Mouse (Mus musculus): ENCODE results near the gene Fggy. TPM values are rescaled to one million over a fixed set of nuclear protein-coding genes. Genes with fewer than 3 reads are reported as not detected.

Fggy gene
- polyA plus RNA-seq, 1 experiment: 22.2 TPM

- Histone ChIP-seq H3K36me3 (ENCODE audit: control insufficient read depth, insufficient read depth, low read length, poor library complexity, severe bottlenecking) (no peaks in the 10 kb centered on the region), H3K27me3 (ENCODE audit: control insufficient read depth, insufficient read depth, low read length, poor library complexity, severe bottlenecking) (no peaks in the 10 kb centered on the region), H3K9me3 (replicated peaks; ENCODE audit: control insufficient read depth, insufficient read depth, low read length, poor library complexity, severe bottlenecking) (no peaks in the 10 kb centered on the region), H3K9ac (ENCODE audit: low read depth, poor library complexity, severe bottlenecking) (no peak overlapping the region), H3K27ac (ENCODE audit: insufficient read depth, low read length) (no peak overlapping the region), H3K4me1 (ENCODE audit: control insufficient read depth, insufficient read depth, low read length) (no peaks in the 10 kb centered on the region), H3K4me3 (ENCODE audit: low read depth, low read length) (no peak overlapping the region)
- TF ChIP-seq EP300 (IDR thresholded peaks at IDR 0.05; ENCODE audit: insufficient read depth, low read depth, low read length) (no peak), POLR2A (IDR thresholded peaks at IDR 0.05; ENCODE audit: insufficient read depth, low read length) (no peak), CTCF (IDR thresholded peaks at IDR 0.05; ENCODE audit: low read depth, low read length) (no peak)
Measured at GRCm38 (mm10) chr4:95709750-95710149, 152.4 kb downstream of the Fggy start.

DNA sequence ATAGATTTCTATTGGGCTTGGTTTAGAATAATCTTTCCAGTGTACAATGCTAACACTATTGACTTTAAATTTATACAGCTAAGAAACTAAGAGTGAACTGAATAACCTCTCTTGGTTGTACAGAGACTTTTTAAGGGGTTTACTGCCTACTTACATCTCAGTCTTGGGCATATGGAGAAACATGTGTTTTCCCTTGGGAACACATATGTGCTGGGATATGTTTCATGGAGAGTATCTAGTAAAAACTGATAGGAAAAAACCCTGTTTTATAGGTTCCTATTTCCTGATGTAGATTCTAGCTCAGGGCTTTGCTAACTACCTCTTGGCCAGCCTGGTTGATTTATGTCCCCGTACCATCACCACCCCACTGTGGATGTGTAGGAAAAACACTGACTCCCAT, 155.5 kb downstream of the Fggy start:
- TF ChIP-seq EP300 (IDR thresholded peaks at IDR 0.05; ENCODE audit: insufficient read depth, low read depth, low read length): no peak
- TF ChIP-seq POLR2A (IDR thresholded peaks at IDR 0.05; ENCODE audit: insufficient read depth, low read length): no peak
- no peak for TF ChIP-seq CTCF (IDR thresholded peaks at IDR 0.05; ENCODE audit: low read depth, low read length)
- no peaks in the 10 kb centered on the region for H3K4me1 ChIP-seq (ENCODE audit: control insufficient read depth, insufficient read depth, low read length)
- H3K4me3 ChIP-seq (ENCODE audit: low read depth, low read length): no peak overlapping the region
- no peaks in the 10 kb centered on the region for H3K27me3 ChIP-seq (ENCODE audit: control insufficient read depth, insufficient read depth, low read length, poor library complexity, severe bottlenecking)
- H3K36me3 ChIP-seq (ENCODE audit: control insufficient read depth, insufficient read depth, low read length, poor library complexity, severe bottlenecking): no peaks in the 10 kb centered on the region
- H3K9me3 ChIP-seq (replicated peaks; ENCODE audit: control insufficient read depth, insufficient read depth, low read length, poor library complexity, severe bottlenecking): no peaks in the 10 kb centered on the region
- H3K27ac ChIP-seq (ENCODE audit: insufficient read depth, low read length): no peak overlapping the region
- no peak overlapping the region for H3K9ac ChIP-seq (ENCODE audit: low read depth, poor library complexity, severe bottlenecking)

- Histone ChIP-seq H3K9me3 (replicated peaks; ENCODE audit: control insufficient read depth, insufficient read depth, low read length, poor library complexity, severe bottlenecking) (no peaks in the 10 kb centered on the region), H3K4me3 (ENCODE audit: low read depth, low read length) (no peak overlapping the region), H3K36me3 (ENCODE audit: control insufficient read depth, insufficient read depth, low read length, poor library complexity, severe bottlenecking) (no peaks in the 10 kb centered on the region), H3K27ac (ENCODE audit: insufficient read depth, low read length) (no peak overlapping the region), H3K27me3 (ENCODE audit: control insufficient read depth, insufficient read depth, low read length, poor library complexity, severe bottlenecking) (no peaks in the 10 kb centered on the region), H3K9ac (ENCODE audit: low read depth, poor library complexity, severe bottlenecking) (no peak overlapping the region), H3K4me1 (ENCODE audit: control insufficient read depth, insufficient read depth, low read length) (no peaks in the 10 kb centered on the region)
- TF ChIP-seq EP300 (IDR thresholded peaks at IDR 0.05; ENCODE audit: insufficient read depth, low read depth, low read length): no peak
- TF ChIP-seq POLR2A (IDR thresholded peaks at IDR 0.05; ENCODE audit: insufficient read depth, low read length): no peak
- TF ChIP-seq CTCF (IDR thresholded peaks at IDR 0.05; ENCODE audit: low read depth, low read length): no peak
Measured at GRCm38 (mm10) chr4:95713271-95713670, 156.0 kb downstream of the Fggy start.

DNA sequence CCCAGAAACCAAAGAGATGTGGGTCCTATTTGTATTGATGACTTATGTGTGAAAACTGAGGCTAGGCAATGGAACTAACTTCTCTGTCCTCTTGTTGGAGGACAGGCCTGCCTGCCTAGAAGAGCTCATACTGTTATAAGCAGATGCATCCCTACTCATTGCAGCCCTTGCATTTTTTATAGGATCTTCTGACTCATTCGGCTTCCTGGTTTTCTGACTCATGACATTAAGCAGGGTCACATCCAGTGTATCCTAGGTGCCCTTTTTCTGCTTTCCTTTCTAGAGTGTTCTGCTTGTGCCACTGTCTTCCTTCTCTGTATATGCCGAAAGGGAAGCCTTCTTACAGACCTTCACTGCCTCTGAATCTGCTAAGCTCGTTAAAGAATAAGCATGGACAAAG, 158.8 kb downstream of the Fggy start:
- TF ChIP-seq CTCF (IDR thresholded peaks at IDR 0.05; ENCODE audit: low read depth, low read length): no peak
- no peak for TF ChIP-seq EP300 (IDR thresholded peaks at IDR 0.05; ENCODE audit: insufficient read depth, low read depth, low read length)
- TF ChIP-seq POLR2A (IDR thresholded peaks at IDR 0.05; ENCODE audit: insufficient read depth, low read length): no peak
- H3K4me3 ChIP-seq (ENCODE audit: low read depth, low read length): no peak overlapping the region
- H3K27me3 ChIP-seq (ENCODE audit: control insufficient read depth, insufficient read depth, low read length, poor library complexity, severe bottlenecking): no peaks in the 10 kb centered on the region

GRCm38 (mm10) chr4:95723615-95724014, 166.3 kb downstream of the Fggy start:
- TF ChIP-seq CTCF (IDR thresholded peaks at IDR 0.05; ENCODE audit: low read depth, low read length): no peak
- TF ChIP-seq EP300 (IDR thresholded peaks at IDR 0.05; ENCODE audit: insufficient read depth, low read depth, low read length): no peak
- no peak for TF ChIP-seq POLR2A (IDR thresholded peaks at IDR 0.05; ENCODE audit: insufficient read depth, low read length)
- H3K4me1 ChIP-seq (ENCODE audit: control insufficient read depth, insufficient read depth, low read length): no peaks in the 10 kb centered on the region
- no peaks in the 10 kb centered on the region for H3K36me3 ChIP-seq (ENCODE audit: control insufficient read depth, insufficient read depth, low read length, poor library complexity, severe bottlenecking)
- no peak overlapping the region for H3K9ac ChIP-seq (ENCODE audit: low read depth, poor library complexity, severe bottlenecking)
- H3K27me3 ChIP-seq (ENCODE audit: control insufficient read depth, insufficient read depth, low read length, poor library complexity, severe bottlenecking): no peaks in the 10 kb centered on the region
- no peak overlapping the region for H3K27ac ChIP-seq (ENCODE audit: insufficient read depth, low read length)
- no peak overlapping the region for H3K4me3 ChIP-seq (ENCODE audit: low read depth, low read length)
- H3K9me3 ChIP-seq (replicated peaks; ENCODE audit: control insufficient read depth, insufficient read depth, low read length, poor library complexity, severe bottlenecking): no peaks in the 10 kb centered on the region

More for the DNA sequence above, 158.8 kb downstream of the Fggy start:
- H3K36me3 ChIP-seq (ENCODE audit: control insufficient read depth, insufficient read depth, low read length, poor library complexity, severe bottlenecking): no peaks in the 10 kb centered on the region
- H3K27ac ChIP-seq (ENCODE audit: insufficient read depth, low read length): no peak overlapping the region
- H3K9ac ChIP-seq (ENCODE audit: low read depth, poor library complexity, severe bottlenecking): no peak overlapping the region
- no peaks in the 10 kb centered on the region for H3K4me1 ChIP-seq (ENCODE audit: control insufficient read depth, insufficient read depth, low read length)
- no peaks in the 10 kb centered on the region for H3K9me3 ChIP-seq (replicated peaks; ENCODE audit: control insufficient read depth, insufficient read depth, low read length, poor library complexity, severe bottlenecking)

GRCm38 (mm10) chr4:95726361-95726760, 169.1 kb downstream of the Fggy start:
- no peak overlapping the region for H3K9ac ChIP-seq (ENCODE audit: low read depth, poor library complexity, severe bottlenecking)
- no peaks in the 10 kb centered on the region for H3K4me1 ChIP-seq (ENCODE audit: control insufficient read depth, insufficient read depth, low read length)
- no peaks in the 10 kb centered on the region for H3K36me3 ChIP-seq (ENCODE audit: control insufficient read depth, insufficient read depth, low read length, poor library complexity, severe bottlenecking)
- no peaks in the 10 kb centered on the region for H3K9me3 ChIP-seq (replicated peaks; ENCODE audit: control insufficient read depth, insufficient read depth, low read length, poor library complexity, severe bottlenecking)
- no peak for TF ChIP-seq EP300 (IDR thresholded peaks at IDR 0.05; ENCODE audit: insufficient read depth, low read depth, low read length)
- no peak for TF ChIP-seq POLR2A (IDR thresholded peaks at IDR 0.05; ENCODE audit: insufficient read depth, low read length)
- no peak for TF ChIP-seq CTCF (IDR thresholded peaks at IDR 0.05; ENCODE audit: low read depth, low read length)
- H3K27ac ChIP-seq (ENCODE audit: insufficient read depth, low read length): no peak overlapping the region
- no peaks in the 10 kb centered on the region for H3K27me3 ChIP-seq (ENCODE audit: control insufficient read depth, insufficient read depth, low read length, poor library complexity, severe bottlenecking)
- no peak overlapping the region for H3K4me3 ChIP-seq (ENCODE audit: low read depth, low read length)

All from ES-Bruce4 (cell line).